Mouse (Mus musculus) neutrophil, adult 5-6 weeks (primary cell): Measurements from ENCODE around the gene Chmp1a. TPM values are rescaled to one million over a fixed set of nuclear protein-coding genes. Genes with fewer than 3 reads are reported as not detected.

Experiments
- ATAC-seq: fragments of 151-379, 151-347 bp; 2 replicates; pipeline ENCODE4 v1.8.0; 2017; ENCODE audit warnings: mild to moderate bottlenecking, moderate TSS enrichment; ENCODE audit not compliant: insufficient number of reproducible peaks, poor library complexity, low FRiP score, severe bottlenecking; ENCODE audit errors: extremely low read depth
- total RNA-seq: library from RNA; stranded (forward); fragments of 200-1000 nt; gene quantifications from 2 replicates; pipeline ENCODE4 v1.2.3, GENCODE M21; 2017

Gene Chmp1a
- total RNA-seq, 1 experiment from 2014 or later: 64.8 TPM

- ATAC-seq: no peak
Measured at GRCm38 (mm10) chr8:123185566-123186409, 26.8 kb downstream of the Chmp1a start, which contains the start of gene Dpep1. TSS of gene Dpep1 (plus strand) at chr8:123186242.

DNA sequence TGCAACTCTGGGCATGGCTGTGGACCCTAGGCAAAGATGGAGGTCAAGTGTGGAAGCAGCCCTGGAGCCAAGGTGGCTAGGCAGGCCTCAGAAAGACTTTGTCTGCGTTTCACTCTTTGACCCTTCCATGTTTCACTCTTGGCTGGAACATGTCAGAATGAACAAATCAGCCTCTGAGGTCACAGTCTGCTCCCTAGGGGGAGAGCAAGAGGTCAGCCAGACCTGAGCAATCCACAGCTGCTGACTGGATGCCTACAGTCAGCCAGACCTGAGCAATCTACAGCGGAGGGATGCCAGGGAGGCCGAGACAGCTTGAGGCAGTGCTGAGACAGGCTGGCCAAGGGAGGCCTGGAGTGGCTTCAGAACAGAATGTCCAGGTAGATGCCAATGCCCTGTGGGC lies 31.2 kb downstream of the Chmp1a start:
- no peak for ATAC-seq

DNA sequence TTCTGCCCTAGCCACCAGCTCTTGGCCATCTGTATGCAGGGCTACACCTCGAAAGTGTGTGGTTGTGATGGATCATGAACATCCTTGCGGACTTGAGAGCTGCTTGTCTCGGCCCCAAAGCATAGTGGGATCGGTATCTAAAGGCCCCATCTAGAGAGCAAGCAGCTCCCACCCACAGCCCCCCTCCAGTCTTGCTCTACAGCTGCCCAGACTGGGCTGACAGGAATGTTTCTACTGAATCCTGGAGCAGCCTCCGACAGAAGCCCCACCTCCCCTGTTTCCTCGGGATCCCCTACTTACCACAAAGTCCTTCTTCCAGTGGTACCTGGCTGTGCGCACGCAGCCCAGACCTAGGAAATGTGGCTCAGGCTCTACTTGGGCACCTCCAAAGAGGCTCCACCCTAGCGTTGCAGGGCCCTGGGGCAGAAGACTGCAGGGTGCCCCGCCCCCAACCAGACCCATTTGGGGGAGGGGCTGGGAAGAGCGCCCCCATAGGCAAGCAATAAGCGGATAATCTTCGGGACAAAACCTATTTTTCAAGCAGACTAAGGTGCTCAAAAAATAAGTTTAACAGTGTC lies 54.6 kb downstream of the Chmp1a start, which contains the start of gene Sult5a1:
Gene Sult5a1, minus strand, starts transcription at position 428 of the 578 bp plus-strand sequence.
- no peak for ATAC-seq

- no peak for ATAC-seq
Measured at GRCm38 (mm10) chr8:123156070-123156773, 56.3 kb downstream of the Chmp1a start.

DNA sequence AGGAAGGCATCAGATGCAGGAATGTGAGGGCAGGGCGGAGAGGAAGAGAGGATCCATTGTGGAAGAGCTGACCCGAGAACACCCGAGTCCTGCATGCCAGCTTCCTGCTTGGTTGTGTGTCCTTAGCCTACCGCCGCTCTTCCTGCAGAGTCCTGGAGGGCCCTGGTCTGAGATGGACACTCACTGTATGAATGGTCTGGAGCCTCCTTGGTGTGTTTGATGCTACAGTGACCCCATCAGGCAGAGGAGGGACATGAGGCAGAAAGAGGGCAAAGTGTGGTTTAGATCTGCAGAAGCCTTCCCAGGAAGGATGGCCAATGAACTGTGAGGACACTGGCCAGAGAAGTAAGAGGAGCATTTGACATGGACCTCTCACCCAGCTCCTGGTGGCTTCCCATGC lies 57.4 kb downstream of the Chmp1a start:
- ATAC-seq: no peak

Other genes starting within 250 kb of the Chmp1a start
- gene Ankrd11, start 170.5 kb downstream of the Chmp1a start, total RNA-seq: 284 and 304 TPM in 2 replicates
- 47.3 and 65.8 TPM in 2 replicates for gene Spg7, start 149.8 kb downstream of the Chmp1a start, total RNA-seq
- 1,023 and 1,109 TPM in 2 replicates for gene Rpl13, start 110.4 kb downstream of the Chmp1a start, total RNA-seq
- 0.35 TPM in 1 of 2 replicates, not detected in the other for gene Cpne7, start 95.4 kb downstream of the Chmp1a start, total RNA-seq
- not detected in 2 replicates for gene Sult5a1, start 54.4 kb downstream of the Chmp1a start, total RNA-seq
- gene Dpep1, start 26.5 kb downstream of the Chmp1a start, total RNA-seq: not detected in 2 replicates
- gene Spata33, start 69 bp upstream of the Chmp1a start, total RNA-seq: 0.12 TPM in 2 replicates
- 48.5 and 58.4 TPM in 2 replicates for gene Cdk10, start 12.1 kb upstream of the Chmp1a start, total RNA-seq
- 3.5 and 6.8 TPM in 2 replicates for gene Spata2l, start 23.5 kb upstream of the Chmp1a start, total RNA-seq
- gene Zfp276, start 41.4 kb upstream of the Chmp1a start, total RNA-seq: 55.0 and 57.4 TPM in 2 replicates
- gene Vps9d1, start 41.6 kb upstream of the Chmp1a start, total RNA-seq: 43.6 and 53.3 TPM in 2 replicates
- gene Fanca, start 105.8 kb upstream of the Chmp1a start, total RNA-seq: 26.8 and 30.6 TPM in 2 replicates
- 0.23 and 0.37 TPM in 2 replicates for gene Spire2, start 120.0 kb upstream of the Chmp1a start, total RNA-seq
- 275 and 330 TPM in 2 replicates for gene Tcf25, start 161.0 kb upstream of the Chmp1a start, total RNA-seq
- gene Mc1r, start 194.3 kb upstream of the Chmp1a start, total RNA-seq: 0.61 TPM in 1 of 2 replicates, not detected in the other
- gene Tubb3, start 198.7 kb upstream of the Chmp1a start, total RNA-seq: 1.2 TPM in 1 of 2 replicates, not detected in the other
- 5.0 and 6.2 TPM in 2 replicates for gene Def8, start 210.8 kb upstream of the Chmp1a start, total RNA-seq